Mouse (Mus musculus): Measurements from ENCODE around the gene Spi1.

The Spi1 gene

DNA sequence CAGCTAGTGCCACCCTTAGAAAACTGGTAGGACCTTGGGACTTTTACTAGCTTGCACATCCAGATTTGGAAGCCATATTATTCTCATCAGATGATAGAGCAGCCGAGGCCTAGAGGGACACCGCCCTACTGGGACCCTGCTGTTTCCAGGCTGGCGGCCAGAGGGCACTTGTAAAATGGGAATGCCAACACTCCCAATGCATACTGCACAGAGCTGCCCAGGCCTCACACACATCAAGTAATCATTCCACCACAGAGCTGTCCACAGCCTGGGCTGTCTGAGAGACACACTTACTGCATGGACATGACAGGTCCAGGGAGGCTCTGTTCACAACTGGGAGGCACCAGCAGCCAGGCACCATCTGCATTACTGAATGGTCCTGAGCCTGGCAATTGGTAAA lies 15.7 kb upstream of the Spi1 start:
- 76% methylated on average over 3 of the region's 3 CpGs for WGBS

DNA sequence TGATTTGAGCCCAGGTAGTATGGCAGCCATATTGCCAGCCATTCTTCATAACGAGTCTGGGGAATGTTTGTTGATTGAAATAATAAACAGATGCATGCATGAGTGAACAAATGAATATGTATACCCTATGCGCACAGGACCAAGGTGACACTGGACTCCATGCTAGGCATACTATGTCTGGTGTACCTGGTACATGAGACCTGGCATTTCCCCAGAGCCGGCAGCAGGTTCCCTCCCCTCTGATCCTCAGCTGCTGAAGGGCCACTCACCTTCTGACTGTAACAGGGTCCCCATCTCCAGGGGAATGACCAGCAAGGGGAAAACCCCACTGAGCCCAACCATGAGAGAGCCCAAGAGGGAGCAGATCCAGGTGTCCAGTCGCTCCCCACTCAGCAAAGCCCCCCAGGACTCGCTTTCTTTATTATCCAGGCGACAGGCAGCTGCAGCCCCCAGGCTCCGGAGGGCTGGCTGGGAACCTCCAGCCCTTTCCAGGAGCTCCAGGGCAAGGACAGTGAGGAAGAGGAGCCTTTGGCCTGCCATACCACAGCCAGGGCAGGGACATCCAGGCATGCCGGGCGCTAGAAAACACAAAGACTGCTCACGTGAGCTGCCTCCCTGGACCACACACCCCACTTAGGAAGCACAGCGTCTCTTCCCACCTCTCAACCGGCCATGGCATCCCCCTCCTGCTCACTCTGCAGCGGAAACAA lies 13.9 kb upstream of the Spi1 start:
- 68% methylated on average over 13 of the region's 13 CpGs for WGBS

DNA sequence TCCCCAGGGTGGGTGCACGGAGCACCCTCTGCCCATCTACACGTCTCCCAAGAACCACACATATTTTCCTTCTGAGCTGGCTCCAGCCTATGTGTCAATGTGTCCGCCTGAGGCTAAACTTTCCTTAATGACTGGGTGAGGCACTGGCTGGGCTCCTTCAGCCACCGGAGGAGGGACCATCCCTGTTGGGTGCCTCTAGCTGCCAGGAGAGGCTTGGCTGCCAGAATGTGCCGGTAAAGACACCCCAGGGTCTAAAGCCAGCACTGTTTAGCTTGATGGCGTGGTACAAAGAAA lies 13.4 kb upstream of the Spi1 start:
- WGBS = 35% methylated on average over 6 of the region's 6 CpGs

DNA sequence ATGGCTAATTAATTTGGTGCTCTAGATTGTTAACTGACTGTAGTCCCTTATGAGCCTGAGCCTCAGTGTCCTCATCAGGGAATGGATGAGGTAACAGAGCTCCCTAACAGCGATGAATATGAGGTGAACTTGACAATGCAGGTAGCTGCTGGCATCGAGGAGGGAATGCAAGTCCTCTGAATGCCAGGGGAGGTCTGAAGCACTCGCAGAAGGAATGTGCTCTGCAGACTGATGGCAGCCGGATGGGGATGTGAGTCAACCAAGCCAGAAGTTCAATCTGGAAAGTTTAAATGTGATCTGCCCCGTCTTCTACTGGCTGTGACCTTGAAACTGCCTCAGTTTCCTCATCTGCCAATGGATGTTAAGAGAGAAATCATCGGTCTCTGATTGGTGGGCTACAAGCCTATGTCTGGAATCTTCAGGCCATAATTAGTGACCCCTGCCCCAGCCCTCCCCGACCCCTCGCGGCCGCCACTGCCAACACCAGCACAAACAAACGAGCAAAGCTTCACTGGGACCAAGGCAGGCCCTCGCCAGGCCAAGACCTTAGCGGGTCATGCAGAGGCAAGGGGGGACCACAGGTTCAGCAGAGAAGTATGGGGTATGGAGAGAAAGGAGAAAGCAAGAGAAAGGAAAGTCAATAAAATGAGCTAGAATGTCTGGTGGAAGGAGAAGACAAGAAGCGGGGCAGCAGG lies 12.7 kb upstream of the Spi1 start:
- 7% methylated on average over 14 of the region's 14 CpGs for whole genome bisulfite sequencing

DNA sequence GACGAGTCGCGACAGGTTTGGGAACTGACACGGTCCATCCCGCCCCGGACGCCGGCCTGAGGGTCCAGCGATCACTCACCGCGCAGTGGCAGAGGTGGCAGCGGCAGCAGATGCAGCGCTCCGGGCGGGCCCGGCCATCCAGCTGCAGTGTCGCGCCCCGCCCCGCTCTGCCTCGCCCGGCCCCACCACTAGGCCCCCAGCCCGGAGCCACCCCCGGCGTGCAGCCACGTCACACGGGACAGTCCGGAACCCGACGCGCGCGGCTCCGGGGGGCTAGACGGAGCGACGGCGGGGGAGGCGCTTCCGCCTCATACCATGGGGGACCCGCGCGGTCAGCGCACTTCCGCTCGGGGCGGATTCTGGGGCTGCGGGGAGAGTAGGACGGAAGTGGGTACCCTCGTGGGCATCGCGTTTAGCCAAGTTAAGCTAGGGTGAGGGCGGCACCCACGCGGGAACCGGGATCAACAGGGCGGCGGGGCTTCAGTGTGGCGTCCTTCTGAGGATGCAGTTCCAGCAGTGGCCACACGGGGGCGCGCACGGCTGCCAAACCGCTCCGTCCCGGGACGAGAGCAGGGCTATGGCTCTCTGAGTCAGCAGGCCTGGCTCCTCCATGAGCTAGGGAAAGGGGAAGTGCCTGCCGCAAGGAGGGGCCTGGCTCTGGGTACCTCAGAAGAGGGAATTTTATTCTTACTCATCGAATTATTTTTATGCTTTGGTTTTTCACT lies 12.0 kb upstream of the Spi1 start, which contains the start of gene Slc39a13:
Gene Slc39a13, minus strand, starts transcription at position 342 of the 725 bp plus-strand sequence.
- WGBS = under 1% methylated on average over 69 of the region's 69 CpGs

DNA sequence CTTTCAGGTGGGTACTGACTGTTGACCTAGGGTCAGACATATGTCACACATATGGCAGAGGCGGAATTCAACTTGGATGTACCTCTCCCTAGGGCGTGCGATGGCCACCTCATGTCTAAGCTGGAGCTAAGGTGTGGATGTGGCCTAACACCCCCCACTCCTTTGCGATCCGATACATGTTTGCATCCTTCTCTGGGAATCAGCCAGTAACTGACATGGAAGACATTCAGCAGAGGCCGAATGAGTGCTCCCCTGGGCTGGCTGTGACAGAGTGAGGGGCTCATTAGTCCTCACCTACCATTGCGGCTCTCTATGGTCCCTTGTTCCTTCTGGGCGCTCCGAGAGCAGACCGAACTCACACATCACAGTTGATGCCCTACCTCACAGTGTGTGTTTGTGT lies 11.1 kb upstream of the Spi1 start:
- WGBS = 85% methylated on average over 10 of the region's 10 CpGs

DNA sequence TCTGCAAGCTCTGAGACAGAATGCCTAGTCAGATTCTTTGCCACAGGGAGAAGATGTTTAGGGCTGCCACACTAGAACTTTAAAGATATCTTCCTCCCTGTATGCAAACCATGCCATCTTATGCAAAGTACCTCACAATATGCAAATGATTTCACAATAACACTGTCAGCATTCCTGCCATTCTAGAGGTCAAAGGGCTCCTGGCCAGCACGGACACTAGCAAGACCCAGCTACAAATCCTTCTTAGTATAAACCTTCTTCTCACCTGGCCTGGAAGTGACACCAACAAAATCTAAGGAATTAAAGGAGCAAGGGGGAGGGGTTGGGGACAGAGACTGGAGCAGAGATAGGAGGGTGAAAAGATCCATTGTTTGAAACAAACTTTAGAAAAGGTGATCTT lies 10.1 kb upstream of the Spi1 start:
- 36% methylated on average over 1 of the region's 1 CpGs for WGBS

DNA sequence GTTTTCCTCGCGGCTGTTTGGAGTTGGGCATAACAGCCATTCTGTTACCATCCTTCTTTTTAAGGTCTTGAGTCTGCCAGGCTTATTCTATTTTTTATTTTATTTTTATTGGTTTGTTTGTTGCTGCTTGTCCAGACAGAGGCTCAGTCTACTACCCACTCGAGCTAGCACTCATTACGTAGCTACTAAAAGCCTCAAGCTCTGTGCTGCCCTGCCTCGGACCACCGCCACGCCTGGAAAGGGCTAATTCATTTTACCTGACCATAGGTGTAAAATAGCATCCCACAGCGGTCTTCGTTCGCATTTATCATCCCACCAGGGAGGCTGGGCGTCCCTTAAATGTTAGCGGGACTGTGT lies 4.3 kb upstream of the Spi1 start:
- WGBS = 21% methylated on average over 12 of the region's 12 CpGs

DNA sequence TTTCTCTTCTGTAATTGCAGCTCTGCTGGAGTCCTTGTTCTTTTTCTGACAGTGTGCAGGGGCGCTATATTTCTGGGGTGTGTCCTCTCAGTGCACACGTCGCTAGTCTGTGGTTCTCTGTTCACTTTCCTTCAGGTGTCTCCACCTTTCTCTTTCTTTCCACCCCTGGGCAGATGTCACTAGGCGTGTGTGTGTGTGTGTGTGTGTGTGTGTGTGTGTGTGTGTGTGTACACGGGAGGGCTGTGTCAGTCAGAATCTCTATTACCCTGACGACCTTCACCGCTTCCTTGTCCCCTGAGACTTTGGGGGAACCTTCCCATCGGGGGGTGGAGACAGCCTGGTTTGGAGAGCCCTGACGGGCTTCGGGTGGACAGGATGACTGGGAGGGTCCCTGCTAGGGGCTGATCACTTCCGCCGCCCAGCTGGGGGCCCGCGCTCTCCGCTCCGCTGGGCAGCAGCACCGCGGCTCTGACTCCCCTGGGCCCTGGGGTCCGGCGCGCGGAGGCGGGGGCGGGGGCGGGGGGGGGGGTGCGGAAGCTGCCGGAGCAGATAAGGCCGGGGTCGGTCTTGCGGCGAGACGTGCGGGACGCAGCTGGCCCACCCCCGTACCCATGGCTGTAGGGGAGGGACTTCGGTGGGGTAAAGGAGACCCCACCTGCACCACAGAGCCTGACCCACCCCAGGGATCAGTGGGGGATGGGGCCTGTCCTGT lies 3.7 kb upstream of the Spi1 start:
- WGBS = 3% methylated on average over 36 of the region's 36 CpGs

DNA sequence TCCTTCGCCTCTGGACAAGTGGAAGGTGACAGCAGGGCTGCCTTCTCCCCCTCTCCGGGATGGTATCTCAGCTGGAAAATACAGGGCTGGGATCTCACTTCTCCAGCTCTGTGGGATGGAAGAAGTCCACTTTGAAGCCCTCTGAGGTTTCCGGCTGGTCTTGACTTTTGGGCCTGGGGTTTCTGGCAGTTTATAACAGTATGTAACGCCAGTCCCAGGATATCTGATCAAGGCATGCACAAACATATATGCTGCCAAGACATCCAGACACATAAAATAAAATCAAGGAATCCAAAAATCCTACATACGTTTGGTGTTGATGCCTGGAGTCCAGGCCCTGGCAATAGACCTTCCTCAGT lies 3.2 kb upstream of the Spi1 start:
- WGBS = 46% methylated on average over 5 of the region's 5 CpGs

DNA sequence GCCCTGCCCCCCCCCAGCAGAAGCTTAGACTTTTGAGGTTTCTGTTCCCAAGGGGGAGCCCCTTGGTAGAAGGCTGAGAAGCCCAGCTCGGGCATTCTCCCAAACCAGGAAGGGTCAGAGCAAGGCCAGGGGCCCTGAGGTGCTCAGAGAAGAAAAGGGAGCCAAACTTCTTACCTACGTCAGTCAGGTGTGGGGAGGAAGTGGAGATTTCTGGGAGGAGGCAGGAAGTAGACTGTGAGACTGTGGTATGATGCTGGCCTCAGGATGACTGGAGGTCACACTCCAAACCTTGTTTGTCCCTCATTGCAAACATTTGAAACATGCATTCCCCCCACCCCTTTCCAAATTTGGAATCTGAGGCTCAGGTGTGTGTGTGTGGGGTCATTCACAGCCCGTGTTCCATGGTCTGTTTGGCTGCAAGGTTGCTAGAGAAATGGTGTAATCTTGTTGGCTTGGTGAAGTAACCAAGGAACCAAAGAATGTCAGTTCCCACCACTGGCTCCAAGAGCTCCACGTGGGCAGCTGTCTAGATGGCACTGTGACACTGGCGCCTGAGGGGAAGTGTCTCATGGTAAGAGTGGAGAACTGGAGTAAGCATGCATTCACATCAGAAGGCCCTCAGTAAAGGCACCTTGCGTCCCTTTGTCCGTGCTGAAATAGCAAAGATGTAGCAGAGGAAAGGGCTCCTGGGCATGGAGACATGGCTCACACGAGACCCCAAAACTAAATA lies 1.2 kb upstream of the Spi1 start:
- 84% methylated on average over 8 of the region's 8 CpGs for WGBS

DNA sequence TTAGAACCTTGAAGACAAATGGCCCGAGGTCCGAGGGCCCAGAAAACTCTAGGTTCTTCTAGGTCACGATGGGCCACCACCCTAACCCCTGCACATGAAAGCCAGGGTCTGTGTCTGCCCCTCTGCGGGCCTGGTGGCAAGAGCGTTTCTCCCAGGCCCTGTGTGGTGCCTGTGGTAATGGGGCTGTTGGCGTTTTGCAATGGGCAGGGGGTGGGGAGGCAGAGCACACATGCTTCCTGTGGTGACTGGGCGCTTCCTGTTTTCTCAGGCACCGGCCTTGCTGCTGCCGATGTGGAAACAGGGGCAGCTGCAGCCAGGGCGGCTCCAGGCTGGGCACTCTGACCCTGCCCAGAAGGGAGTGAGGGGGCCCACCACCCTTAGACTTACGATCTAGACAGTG lies 654 bp downstream of the Spi1 start:
- WGBS = 79% methylated on average over 11 of the region's 11 CpGs

DNA sequence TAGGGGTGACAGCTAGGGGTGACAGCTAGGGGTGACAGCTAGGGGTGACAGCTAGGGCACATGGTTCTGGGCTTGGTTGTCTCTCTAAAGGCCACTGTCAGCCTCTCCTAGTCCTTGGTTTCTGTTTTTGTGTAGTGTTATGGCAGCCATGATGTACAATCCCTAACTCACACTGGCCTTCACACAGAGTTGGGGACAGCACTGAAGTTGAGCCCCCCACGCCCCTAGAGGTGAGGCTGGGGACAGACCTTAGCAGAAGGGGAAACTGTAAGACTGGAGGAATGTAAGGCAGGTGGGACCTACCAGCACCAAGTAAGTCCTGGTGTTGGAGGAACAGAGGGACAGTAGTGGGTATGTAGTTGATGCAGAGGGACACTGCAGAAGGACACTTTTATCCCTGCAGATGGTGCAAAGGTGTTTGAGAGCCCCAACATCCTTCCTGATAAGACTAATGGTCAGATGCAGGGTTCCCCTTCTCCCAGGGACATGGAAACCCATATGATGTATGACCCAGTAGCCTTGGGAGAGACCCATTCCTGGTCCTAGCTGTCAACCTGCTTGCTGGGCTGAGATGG lies 1.3 kb downstream of the Spi1 start:
- WGBS = 73% methylated on average over 1 of the region's 1 CpGs

DNA sequence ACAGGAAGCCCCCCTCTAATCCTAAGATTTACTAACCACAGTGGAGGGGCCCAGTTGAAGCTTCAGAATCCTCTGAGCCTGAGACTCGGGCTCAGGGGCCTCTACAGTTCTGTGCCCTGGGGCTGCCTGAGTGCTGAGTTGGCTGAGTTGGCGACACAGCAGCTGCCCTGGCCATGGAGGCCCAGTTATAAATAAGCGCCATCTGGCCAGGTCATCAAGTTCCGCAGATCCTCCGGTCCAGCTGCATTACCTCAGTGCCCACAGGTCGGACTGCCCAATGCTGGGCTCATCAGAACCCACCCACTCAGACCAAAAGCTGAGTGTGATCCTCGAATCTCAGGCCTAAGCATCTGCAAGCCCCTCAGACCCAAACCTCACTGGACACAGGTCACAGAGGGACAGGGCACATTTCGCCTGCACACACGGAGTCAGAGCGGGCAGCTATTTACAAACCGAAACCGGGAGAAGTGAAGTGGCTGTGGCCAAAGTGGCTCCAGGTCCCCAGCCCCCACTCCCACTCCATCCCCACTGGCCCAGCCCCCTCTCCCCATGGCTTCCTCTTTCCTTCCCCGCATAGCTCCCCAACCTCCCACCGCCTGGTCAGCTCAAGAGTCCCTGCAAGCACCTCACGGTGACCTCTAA lies 2.1 kb downstream of the Spi1 start:
- 86% methylated on average over 15 of the region's 15 CpGs for WGBS

DNA sequence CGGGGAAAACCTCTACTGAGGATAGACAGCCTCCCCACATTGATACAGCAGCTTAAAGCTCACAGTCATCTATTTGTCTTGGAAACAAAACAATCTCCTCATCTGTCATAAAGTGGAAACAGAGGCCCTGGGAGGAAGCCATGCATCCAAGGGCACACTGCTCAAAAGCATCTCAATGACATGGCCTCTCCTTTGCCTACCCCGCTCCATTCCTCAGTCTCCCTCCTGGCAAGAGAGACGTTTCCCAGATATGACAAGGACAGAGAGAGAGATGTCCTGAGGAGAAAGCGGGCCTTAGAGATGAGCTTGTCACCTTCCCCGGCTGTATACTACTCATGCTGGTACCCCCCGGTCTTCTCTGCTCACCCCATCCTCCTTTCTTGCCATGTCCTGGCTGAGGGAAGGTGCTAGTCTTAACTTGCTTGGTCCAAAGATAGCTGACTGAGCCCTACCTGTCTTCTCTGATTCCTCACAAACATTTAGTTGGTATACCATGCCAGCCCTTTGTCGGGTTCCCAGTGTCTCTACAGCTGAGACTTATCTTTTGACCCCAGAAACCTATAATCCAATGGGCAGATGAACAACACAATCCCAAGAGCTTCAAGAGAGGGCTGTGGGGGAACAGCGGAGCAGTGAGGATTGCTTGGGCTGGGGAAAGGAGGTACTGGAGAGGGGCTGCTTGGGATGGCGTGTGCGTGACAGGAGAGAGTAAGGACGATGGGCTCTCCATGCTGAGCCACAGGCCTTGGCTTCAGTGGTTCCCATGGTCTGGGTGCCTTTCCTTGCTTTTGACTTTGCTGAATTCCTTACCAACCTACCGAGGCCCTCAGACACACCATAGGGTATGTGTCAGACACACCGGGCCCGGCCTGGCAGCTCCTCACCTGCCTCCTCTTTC lies 3.6 kb downstream of the Spi1 start:
- WGBS = 91% methylated on average over 14 of the region's 14 CpGs

DNA sequence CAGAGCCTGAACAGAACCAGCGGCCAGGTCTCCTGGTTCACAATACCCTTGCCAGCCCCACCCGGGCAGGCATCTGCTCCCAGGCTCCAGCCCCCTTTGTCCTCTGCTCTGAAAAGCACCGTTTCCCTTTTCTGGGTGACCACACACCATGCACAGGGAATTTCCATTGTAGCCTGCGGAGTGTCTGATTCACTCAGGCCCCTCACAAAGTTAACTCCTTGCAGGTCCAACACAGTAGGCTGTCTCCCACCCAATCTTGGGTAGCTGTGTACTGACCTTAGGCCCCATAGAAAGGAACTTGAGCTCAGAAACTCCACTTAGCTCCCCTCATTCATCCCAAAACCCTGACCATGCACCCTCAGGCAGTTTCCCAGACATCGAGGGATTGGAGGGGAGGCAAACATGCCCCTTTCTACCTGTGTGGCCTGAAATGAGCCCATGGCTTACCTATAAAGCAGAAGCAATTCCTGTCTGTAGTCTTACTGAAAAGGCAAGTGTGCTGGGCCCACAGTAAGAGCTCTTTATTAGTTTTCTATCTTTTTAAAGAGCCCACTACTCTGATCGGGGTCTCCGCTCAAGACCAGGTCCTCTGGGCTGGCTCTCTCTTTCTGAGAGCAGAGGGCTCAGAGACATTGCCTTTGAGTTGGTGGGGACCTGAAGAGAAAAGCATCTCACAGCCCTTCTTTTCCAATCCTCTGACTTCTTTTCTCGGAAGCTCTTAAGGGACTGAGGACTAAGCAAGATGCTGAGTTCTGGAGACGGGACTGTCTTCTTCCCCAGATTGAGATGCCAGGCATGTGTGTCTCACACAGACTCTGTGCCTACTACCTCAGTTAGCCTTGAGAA lies 4.4 kb downstream of the Spi1 start:
- WGBS = 78% methylated on average over 9 of the region's 9 CpGs

DNA sequence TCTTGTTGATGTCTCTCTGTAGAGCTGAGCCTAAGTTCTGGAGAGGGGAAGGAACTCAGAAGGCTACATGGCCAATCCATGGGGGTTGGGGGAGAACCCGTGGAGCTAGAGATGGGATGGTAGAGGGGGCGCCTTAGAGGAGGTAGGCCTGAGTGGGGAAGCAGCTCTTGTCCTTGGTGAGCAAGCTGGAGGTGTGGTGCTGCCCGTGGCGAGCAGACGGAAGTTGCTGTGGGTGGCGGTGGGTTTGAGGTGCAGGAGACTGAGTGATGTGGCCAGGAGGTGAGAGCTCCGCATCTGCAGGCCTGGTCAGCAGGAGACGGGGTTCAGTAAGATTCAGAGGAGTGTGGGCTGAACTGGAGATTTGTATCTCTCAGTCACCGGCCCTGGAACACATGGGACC lies 5.3 kb downstream of the Spi1 start:
- 89% methylated on average over 9 of the region's 9 CpGs for WGBS

DNA sequence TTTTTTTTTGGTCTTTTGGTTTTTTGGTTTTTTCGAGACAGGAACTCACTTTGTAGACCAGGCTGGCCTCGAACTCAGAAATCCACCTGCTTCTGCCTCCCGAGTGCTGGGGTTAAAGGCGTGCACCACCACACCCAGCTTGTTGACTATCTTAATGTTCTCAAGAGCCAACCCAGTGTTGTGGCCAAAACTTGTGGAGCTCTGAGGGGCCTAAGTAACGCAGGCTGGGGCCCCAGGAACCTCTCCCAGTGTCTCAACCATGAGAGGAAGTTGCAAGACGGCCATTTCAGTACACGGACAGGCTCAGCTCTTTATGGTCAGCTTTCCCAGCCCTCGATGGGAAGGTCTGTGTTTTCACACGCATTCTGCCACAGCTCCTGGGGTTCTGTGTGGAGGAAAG lies 6.8 kb downstream of the Spi1 start:
- 84% methylated on average over 9 of the region's 9 CpGs for WGBS

DNA sequence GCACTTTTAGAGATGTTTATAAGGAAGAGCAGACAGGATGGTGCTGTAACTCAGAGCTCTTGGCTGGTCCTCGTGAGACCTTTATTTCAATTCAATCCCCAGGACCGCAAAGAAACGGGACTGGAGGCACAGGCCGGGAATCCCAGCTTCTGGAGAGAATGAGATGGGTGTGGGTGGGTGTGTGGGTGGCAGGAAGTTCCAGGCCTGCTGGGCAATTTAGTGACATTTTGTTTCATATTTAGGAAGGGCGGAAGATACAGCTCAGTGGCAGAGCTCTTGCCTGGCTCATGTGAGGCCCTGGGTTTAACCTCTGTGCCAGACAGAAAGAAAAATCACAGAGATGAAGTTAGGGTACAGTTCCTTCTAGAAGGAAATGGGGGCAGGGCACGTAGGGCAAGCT lies 8.0 kb downstream of the Spi1 start:
- 45% methylated on average over 6 of the region's 6 CpGs for WGBS

Measured in cerebral cortex, adult 2 months (tissue).